Mouse (Mus musculus) olfactory bulb, adult 2 months (tissue): Measurements from ENCODE around the gene Ankrd60.

Experiments
- CTCF ChIP-seq: fragments of 200-500 bp; IDR thresholded peaks from 2 replicates; pipeline ENCODE4 v1.5.1; 2012; ENCODE audit warnings: low read depth, mild to moderate bottlenecking, low read length, moderate library complexity; ENCODE audit not compliant: insufficient read depth
- POLR2A ChIP-seq: fragments of 200-500 bp; IDR thresholded peaks from 2 replicates; pipeline ENCODE4 v1.6.1; 2012; ENCODE audit warnings: mild to moderate bottlenecking, low read depth, low read length, moderate library complexity; ENCODE audit not compliant: insufficient read depth

- TF ChIP-seq POLR2A (no peak), CTCF (0 out of 2 replicates have a peak, but pooled peaks have one; percentile 3)
Measured at GRCm38 (mm10) chr2:173585387-173586117, 7.4 kb upstream of the Ankrd60 start.
